Mouse (Mus musculus): ENCODE measurements at regions not wholly inside any gene's neighbourhood (a gene's known extent, or its start where the extent isn't known, plus 50 kb on each side); places are given as distances from the start of the nearest gene placed in this dataset.

DNA sequence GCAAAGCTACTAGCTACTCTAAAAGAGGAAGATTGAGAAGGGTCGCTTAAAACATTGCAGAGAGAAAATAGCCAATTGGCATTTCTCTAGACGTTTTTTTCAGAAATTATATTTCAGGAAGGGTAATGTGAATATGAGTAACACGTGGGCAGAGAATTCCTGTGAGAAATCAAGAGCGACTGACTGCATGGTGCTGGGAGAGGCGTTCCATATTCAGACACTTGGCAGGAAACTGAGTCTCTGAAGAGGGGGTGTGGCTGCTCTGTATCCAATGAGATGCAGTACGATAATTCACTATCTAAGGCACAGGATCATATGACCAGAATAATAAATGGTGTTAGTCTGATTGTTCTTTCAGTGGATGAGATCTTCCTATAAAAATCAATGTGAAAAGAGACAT is 252.5 kb downstream of the Pcdh18 start:
- DNase-seq, result no peak

DNA sequence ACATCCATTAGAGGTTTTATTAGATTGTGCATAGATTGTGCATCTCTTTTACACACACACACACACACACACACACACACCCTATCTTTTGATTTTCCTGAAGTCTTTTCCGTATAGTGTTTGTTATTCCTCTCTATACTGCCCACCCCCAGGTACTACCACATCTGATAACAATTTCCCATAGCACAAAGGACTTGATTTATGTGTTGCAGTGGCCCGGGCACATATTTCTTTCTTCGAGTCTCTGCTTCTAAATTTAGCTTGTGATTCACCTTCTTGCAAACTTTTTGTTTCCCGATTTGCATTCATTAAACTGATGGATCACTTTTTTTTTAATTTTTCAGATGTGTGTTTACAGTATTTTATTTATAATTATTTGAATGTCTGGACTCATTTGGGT is 254.8 kb downstream of the Pcdh18 start:
- no peak for DNase-seq

DNA sequence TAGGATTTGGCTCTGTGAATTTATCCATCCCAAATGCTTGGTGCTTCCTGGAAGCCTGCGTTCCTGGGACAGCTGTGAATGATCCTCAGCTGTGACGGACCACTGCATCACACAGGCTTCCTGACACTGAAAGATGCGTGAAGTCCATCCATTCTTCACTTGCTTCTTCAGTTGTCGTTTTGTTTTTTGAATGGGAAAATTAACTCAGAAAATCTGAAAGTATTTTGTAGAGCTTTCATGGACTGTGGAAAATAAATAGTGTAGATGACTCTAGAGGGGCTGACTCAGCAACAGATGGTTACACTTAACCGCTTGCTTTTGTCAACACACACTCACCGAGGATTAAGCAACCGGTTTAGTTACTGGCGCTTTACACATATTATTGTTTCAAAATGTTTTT is 272.0 kb downstream of the Pcdh18 start:
- no peak for DNase-seq
